In genomic region chr4:120531986-120532385, GRCm38 (mm10) we compare ENCODE assay signal across 21 mouse cellular contexts. TPM values are rescaled to one million over a fixed set of nuclear protein-coding genes. Genes with fewer than 3 reads are reported as not detected.
"Had no signal": no experiment of that assay in that cellular context is flagged by ENCODE, and none has a peak within 500 bp of the region (broad histone marks: within the 10 kb centered on the region; RNA-seq: fewer than 3 reads in every experiment).

TSS of gene Slfnl1 (plus strand) at chr4:120532231.

- H3K4me1 ChIP-seq: lung, embryonic 15.5 days; midbrain, embryonic 13.5 days; midbrain, embryonic 15.5 days; neural tube, embryonic 12.5 days; stomach, embryonic 15.5 days had no signal

- H3K27ac ChIP-seq: lung, embryonic 15.5 days; macrophage; midbrain, embryonic 13.5 days; midbrain, embryonic 15.5 days; neural tube, embryonic 12.5 days; stomach, embryonic 15.5 days; stomach, postnatal 0 days had no signal

- H3K4me3 ChIP-seq: lung, embryonic 15.5 days; megakaryocyte, embryonic 14.5 days; midbrain, embryonic 13.5 days; midbrain, embryonic 15.5 days; neural tube, embryonic 12.5 days; stomach, embryonic 15.5 days had no signal

- H3K9ac ChIP-seq: liver, postnatal 0 days; lung, embryonic 15.5 days; midbrain, embryonic 13.5 days; midbrain, embryonic 15.5 days; neural tube, embryonic 12.5 days; stomach, embryonic 15.5 days had no signal

- ATAC-seq: liver, postnatal 0 days; lung, postnatal 0 days; midbrain, embryonic 13.5 days; midbrain, embryonic 15.5 days had no signal

- H3K27me3 ChIP-seq: lung, embryonic 15.5 days; midbrain, embryonic 13.5 days; midbrain, embryonic 15.5 days; neural tube, embryonic 12.5 days; stomach, embryonic 15.5 days had no signal

- H3K4me2 ChIP-seq: lung, embryonic 15.5 days; midbrain, embryonic 11.5 days; midbrain, embryonic 13.5 days; midbrain, embryonic 15.5 days; neural tube, embryonic 12.5 days; stomach, embryonic 15.5 days had no signal

- H3K9me3 ChIP-seq: lung, embryonic 15.5 days; megakaryocyte, embryonic 14.5 days; midbrain, embryonic 13.5 days; midbrain, embryonic 15.5 days; neural tube, embryonic 12.5 days; stomach, embryonic 15.5 days had no signal

- DNase-seq: liver, postnatal 0 days; lung, adult 2 months; lung, postnatal 14 days; lung, postnatal 36 days; right cerebral cortex, postnatal 14 days; thymus, adult 2 months; thymus, postnatal 25 days; thymus, postnatal 4 days had no signal

RNA-seq across cellular contexts. Expression of gene Slfnl1, which starts in this region (rescaled TPM):
- total RNA-seq: megakaryocyte progenitor cell, adult 5-6 weeks had no signal
- polyA plus RNA-seq: liver, postnatal 0 days; lung, embryonic 15.5 days; lung, postnatal 0 days; macrophage; midbrain, embryonic 11.5 days; midbrain, embryonic 13.5 days; midbrain, embryonic 15.5 days; midbrain, postnatal 0 days; neural tube, embryonic 12.5 days; spleen, adult 2 months; stomach, embryonic 15.5 days; stomach, postnatal 0 days had no signal
